Mouse (Mus musculus) adrenal gland, postnatal 4 days (tissue): ENCODE data around the gene Rps17. TPM values are rescaled to one million over a fixed set of nuclear protein-coding genes. Genes with fewer than 3 reads are reported as not detected.
A peak's percentile ranks its signal among the peaks of the same experiment; 100 is the strongest.

Experiments
- DNase-seq, 2 experiments: peaks; one replicate each; pipeline ENCODE4 v3.0.0; 2021 to 2022; ENCODE audit warnings: low spot score in 2 of 2, mixed read lengths in 2 of 2
- long read RNA-seq, 2 experiments: library from polyadenylated mRNA; stranded (forward); transcript quantifications; one replicate each; pipeline ENCODE4 v2.0.0; 2021
- total RNA-seq, 2 experiments: library from RNA; stranded (reverse); gene quantifications; 2 replicates each; pipeline ENCODE4 v1.2.3; 2021

Gene Rps17
- total RNA-seq = 1,000 to 10,000 TPM; 1,568 to 1,571 TPM
- long read RNA-seq, experiment 1, transcript Rps17-201 (5 exons, 494 nt) = major isoform, 341 of 460 reads
- long read RNA-seq, experiment 1, transcript Rps17-203 (4 exons, 660 nt) = minor isoform, 107 of 460 reads
- long read RNA-seq, experiment 1, partial matches to known transcripts = 3 of 460 reads
- long read RNA-seq, experiment 1, other reads (novel, unspliced or antisense) = 2 of 460 reads
- long read RNA-seq, experiment 2, transcript Rps17-201 (5 exons, 494 nt) = major isoform, 299 of 406 reads
- long read RNA-seq, experiment 2, transcript Rps17-203 (4 exons, 660 nt) = minor isoform, 92 of 406 reads
- long read RNA-seq, experiment 2, partial matches to known transcripts = 9 of 406 reads
- long read RNA-seq, experiment 2, other reads (novel, unspliced or antisense) = 2 of 406 reads

DNA sequence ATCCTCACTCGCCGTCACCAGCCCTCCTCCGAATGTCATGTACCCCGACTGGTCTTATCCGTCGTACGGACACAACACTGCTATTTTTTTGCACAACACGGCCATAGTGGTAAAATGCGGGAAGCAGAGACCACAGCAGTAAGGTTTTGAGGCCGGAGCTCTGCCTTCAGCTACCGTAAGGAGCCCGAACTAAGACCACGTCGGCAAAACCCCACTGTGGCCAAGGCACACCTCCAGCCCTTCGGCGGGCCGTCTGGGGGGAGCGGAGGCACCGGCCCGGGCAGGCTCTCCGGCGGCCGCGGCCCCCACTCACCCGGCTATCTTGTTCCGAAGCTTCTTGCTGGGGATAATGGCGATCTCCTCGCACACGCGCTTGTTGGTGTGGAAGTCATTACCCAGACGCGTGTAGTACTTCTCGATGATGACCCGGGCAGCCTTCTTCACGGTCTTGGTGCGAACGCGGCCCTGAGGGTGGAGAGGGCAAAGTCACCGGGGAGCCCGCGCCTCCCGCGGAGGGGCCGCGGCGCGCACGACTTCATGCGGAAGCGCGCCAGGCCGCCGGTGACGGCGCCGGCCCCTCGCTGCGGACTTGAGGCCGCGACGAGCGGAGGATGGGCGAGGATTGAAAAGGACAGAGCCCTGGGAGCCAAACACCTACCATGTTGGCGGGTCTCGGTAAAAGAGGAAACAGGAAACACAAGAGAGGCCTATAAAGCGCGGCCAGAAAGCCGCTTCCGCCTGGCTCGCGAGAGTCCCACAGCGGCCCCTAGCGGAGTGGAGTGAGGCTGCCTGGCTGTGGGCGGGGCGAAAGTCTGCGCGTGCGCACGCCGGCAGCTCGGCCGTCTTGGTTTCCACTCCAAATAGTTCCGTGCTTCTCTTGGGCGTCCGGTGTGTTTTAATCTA, at the start of gene Rps17:
TSS of gene Rps17 (minus strand) at position 711 of the 903 bp plus-strand sequence.
- peak; percentile 97 to 100 for DNase-seq

GRCm38 (mm10) chr7:81379363-81379762, 34.3 kb upstream of the Rps17 start:
- DNase-seq = no peak

- no peak for DNase-seq
Observed at GRCm38 (mm10) chr7:81372337-81372920, 27.4 kb upstream of the Rps17 start.

GRCm38 (mm10) chr7:81371811-81372210, 26.8 kb upstream of the Rps17 start:
- DNase-seq = no peak

DNA sequence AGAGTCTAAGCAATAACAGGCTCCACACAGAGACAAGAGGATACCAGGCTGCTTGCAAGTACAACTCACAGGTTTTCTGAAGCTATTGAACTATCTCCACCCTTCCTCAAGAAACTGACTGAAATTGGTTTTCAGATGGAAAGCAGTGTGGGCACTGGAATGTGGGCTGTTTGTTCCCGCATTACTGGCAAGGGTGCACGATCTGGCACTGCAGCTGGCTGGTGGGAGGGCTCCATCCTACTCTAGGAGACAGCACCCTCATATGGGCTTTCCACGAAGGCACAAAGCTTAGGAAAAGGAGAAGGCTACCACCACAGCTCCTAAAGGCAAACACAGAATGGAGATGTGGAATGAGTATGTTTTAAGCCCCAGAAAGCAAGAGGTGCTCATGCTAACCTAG, 24.7 kb upstream of the Rps17 start:
- DNase-seq = no peak

GRCm38 (mm10) chr7:81367946-81368345, 22.9 kb upstream of the Rps17 start:
- no peak for DNase-seq

- no peak for DNase-seq
Observed at GRCm38 (mm10) chr7:81356975-81357374, 11.9 kb upstream of the Rps17 start.

DNA sequence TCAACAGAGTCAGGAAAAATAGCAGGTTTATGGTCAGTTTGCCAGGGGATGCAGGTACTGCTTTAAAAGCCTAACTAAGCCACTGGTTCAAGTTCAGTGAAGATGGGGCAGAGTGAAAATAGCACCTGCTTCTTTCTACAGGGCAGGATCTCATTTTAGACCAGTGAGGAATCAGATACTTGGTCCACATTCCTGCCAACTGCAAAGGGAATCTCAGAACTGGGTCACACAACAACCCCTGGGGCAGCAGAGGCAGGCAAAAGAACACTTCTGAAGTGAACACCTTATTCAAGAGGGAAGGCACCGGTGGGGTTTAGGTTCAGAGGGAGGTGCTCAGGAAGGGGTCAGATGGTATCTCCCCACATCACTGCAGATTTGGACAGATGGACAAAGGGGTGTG, 11.3 kb upstream of the Rps17 start:
- no peak for DNase-seq

- DNase-seq = no peak
Observed at GRCm38 (mm10) chr7:81355746-81356145, 10.7 kb upstream of the Rps17 start.

GRCm38 (mm10) chr7:81351826-81352225, 6.8 kb upstream of the Rps17 start:
- no peak for DNase-seq

- DNase-seq = no peak
Observed at GRCm38 (mm10) chr7:81348206-81348605, 3.2 kb upstream of the Rps17 start.

DNA sequence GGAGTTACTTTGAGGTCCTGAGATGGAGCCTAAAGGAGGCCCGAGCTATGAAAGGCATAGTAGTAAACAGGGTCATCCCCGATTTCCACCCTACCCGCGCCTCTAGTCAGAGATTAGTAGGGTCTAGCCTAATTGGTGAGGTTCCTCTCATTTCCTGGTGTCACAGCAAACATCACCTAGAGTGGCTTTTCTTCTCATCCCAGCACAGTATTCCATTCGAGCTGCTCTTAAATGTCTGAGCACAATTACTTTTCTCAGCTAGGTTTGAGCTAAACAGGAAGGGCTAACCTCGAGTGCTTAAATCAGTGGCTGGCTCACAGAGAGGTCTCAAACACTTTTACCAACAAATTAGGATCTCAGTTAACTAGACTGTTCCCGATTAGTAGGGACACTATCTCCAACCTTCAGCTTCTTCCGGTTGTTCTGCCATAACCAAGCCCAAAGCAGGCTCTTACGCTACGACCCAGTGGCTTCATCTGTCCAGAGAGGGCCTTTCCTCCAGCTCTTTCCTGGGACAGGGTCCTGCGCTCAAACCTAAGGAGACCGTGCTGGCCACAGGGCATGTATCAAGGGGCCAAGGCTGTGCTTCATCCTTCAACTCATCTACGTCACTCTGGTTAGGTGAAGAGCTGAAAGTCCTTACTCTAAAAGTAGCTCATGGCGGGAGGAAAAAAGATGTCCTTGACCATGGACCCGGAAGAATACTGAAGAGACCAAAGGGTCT, 555 bp upstream of the Rps17 start:
- DNase-seq = no peak

DNA sequence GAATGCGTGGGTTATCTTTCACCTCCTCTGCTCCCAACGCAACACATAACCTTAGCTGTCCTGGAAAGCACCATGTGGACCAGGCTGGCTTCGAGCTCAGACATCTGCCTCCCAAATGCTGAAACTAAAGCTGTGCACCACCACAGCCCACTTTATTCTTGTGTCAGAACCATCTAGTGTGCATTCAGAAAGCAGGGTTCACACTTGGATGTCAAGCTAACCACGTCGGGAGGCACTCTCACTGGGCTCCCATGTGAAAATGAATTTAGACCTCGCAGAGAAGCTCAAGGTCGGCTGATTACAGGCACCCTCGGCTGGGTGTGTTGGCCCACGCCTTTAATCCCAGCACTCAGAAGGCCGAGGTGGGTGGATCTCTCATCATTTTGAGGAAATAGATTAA, 1.2 kb downstream of the Rps17 start:
- no peak for DNase-seq

GRCm38 (mm10) chr7:81343316-81343715, 1.7 kb downstream of the Rps17 start:
- no peak for DNase-seq

- DNase-seq = no peak
Observed at GRCm38 (mm10) chr7:81342356-81343094, 2.5 kb downstream of the Rps17 start.

- DNase-seq = no peak
Observed at GRCm38 (mm10) chr7:81341563-81341962, 3.5 kb downstream of the Rps17 start.

GRCm38 (mm10) chr7:81339783-81340182, 5.3 kb downstream of the Rps17 start:
- DNase-seq = peak in 1 of 2 experiments; percentile 37

GRCm38 (mm10) chr7:81338522-81338873, 6.6 kb downstream of the Rps17 start:
- DNase-seq = no peak

- no peak for DNase-seq
Observed at GRCm38 (mm10) chr7:81337785-81338521, 7.1 kb downstream of the Rps17 start.

- DNase-seq = no peak
Observed at GRCm38 (mm10) chr7:81336432-81336786, 8.6 kb downstream of the Rps17 start.
